Mouse (Mus musculus) E14TG2a.4 (cell line): ENCODE data around the gene Sh2b1.

Experiments
- CTCF ChIP-seq: conservative IDR thresholded peaks from 2 replicates; pipeline ENCODE4 v1.5.1; 2014; ENCODE audit warnings: low read length
- NANOG ChIP-seq: IDR thresholded peaks from 2 replicates; pipeline ENCODE4 v1.6.1; 2014; ENCODE audit warnings: borderline replicate concordance, low read length, mixed read lengths
- POU5F1 ChIP-seq: IDR thresholded peaks from 2 replicates; pipeline ENCODE4 v1.6.1; 2014; ENCODE audit warnings: low read length, borderline replicate concordance

GRCm38 (mm10) chr7:126453861-126454260 is 21.4 kb downstream of the Sh2b1 start:
- TF ChIP-seq CTCF: no peak
- TF ChIP-seq POU5F1: no peak
- TF ChIP-seq NANOG: no peak
